Mouse (Mus musculus): ENCODE data around the gene Pramel4. TPM values are rescaled to one million over a fixed set of nuclear protein-coding genes. Genes with fewer than 3 reads are reported as not detected.
"Not testable (repeated sequence)": the region's sequence is repeated elsewhere in the genome, so short reads cannot be mapped to it uniquely, and the experiment has no call there.

Pramel4 gene
- polyA plus RNA-seq (2012; rRNA removed) = not detected in 2 replicates

- DNase-seq; H3K36me3 ChIP-seq (ENCODE audit: control insufficient read depth, insufficient read depth, low read length); H3K4me3 ChIP-seq (ENCODE audit: insufficient read depth, low read depth, low read length); H3K27ac ChIP-seq (ENCODE audit: insufficient read depth, low read depth, low read length); H3K27me3 ChIP-seq (replicated peaks; ENCODE audit: control insufficient read depth, insufficient read depth, low read length); H3K4me1 ChIP-seq (ENCODE audit: control insufficient read depth, insufficient read depth, low read length): not testable (repeated sequence)
- WGBS = 84% methylated on average over 3 of the region's 3 CpGs
Observed at GRCm38 (mm10) chr4:144058826-144059225, at the start of gene Pramel4. TSS of gene Pramel4 (plus strand) at chr4:144059126.

GRCm38 (mm10) chr4:144106174-144106573, 47.2 kb downstream of the Pramel4 start, which contains the start of gene Gm13102:
TSS of gene Gm13102 (plus strand) at chr4:144106474.
- H3K4me3 ChIP-seq (ENCODE audit: insufficient read depth, low read depth, low read length); H3K4me1 ChIP-seq (ENCODE audit: control insufficient read depth, insufficient read depth, low read length); H3K36me3 ChIP-seq (ENCODE audit: control insufficient read depth, insufficient read depth, low read length); DNase-seq; H3K27ac ChIP-seq (ENCODE audit: insufficient read depth, low read depth, low read length); H3K27me3 ChIP-seq (replicated peaks; ENCODE audit: control insufficient read depth, insufficient read depth, low read length): not testable (repeated sequence)
- 64% methylated on average over 1 of the region's 2 CpGs for WGBS

Other genes with a start within 250 kb of the Pramel4 start
- gene Gm13084, start 243.0 kb upstream of the Pramel4 start, polyA plus RNA-seq (2012; rRNA removed) = not detected in 2 replicates
- gene Gm13103, start 212.6 kb upstream of the Pramel4 start, polyA plus RNA-seq (2012; rRNA removed) = not detected in 2 replicates
- gene Pramef6, start 158.7 kb upstream of the Pramel4 start, polyA plus RNA-seq (2012; rRNA removed) = not detected in 2 replicates
- not detected in 2 replicates for gene Pramef25, start 108.1 kb upstream of the Pramel4 start, polyA plus RNA-seq (2012; rRNA removed)
- gene Gm13101, start 92.2 kb upstream of the Pramel4 start, polyA plus RNA-seq (2012; rRNA removed) = not detected in 2 replicates
- gene Pramef17, start 64.8 kb upstream of the Pramel4 start, polyA plus RNA-seq (2012; rRNA removed) = not detected in 2 replicates
- not detected in 2 replicates for gene Gm13102, start 47.3 kb downstream of the Pramel4 start, polyA plus RNA-seq (2012; rRNA removed)
- gene Oog3, start 103.5 kb downstream of the Pramel4 start, polyA plus RNA-seq (2012; rRNA removed) = not detected in 2 replicates
- gene Oog2, start 131.6 kb downstream of the Pramel4 start, polyA plus RNA-seq (2012; rRNA removed) = not detected in 2 replicates
- not detected in 2 replicates for gene C87977, start 154.2 kb downstream of the Pramel4 start, polyA plus RNA-seq (2012; rRNA removed)
- not detected in 2 replicates for gene Pramel5, start 221.4 kb downstream of the Pramel4 start, polyA plus RNA-seq (2012; rRNA removed)